Mouse (Mus musculus) embryo, embryonic 11.5 days (tissue): ENCODE measurements around the gene Tnnt2.

Source experiments
- DNase-seq: peaks from one replicate; pipeline ENCODE4 v3.0.0-alpha.2; 2012; ENCODE audit warnings: low read depth, low spot score

Tnnt2 gene

DNA sequence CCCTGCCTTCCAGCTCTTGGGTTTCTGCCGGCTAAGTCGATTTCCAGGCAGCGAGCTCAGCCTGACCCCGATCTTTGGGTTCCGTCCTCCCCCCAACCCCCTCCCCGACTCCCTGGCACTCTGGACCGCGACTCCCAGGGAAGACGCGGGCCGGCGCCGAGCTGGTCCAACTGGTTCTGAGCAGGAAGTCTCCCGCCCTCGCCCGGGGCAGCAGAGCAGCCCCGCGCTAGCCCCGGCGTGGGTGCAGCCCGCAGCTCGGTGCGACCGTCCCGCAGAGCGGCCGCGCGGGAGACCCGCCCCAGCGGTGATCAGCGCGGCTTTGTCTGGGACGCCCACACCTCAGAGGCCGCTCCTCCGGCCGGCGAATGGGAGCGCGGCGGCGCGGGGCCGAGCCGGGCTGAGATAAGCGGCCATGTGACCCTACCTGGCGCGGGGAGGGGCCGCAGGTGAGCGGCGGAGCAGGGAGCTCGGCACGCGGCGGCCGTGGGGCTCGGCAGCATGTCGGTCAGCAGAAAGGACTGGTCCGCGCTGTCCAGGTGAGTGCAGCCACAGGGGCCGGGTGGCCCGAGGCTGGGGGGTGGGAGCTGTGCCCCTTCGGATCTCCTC is 17.6 kb upstream of the Tnnt2 start, which contains the start of gene Lad1:
Gene Lad1 (plus strand): TSS at position 118 of the 606 bp plus-strand sequence.
- no peak for DNase-seq

DNA sequence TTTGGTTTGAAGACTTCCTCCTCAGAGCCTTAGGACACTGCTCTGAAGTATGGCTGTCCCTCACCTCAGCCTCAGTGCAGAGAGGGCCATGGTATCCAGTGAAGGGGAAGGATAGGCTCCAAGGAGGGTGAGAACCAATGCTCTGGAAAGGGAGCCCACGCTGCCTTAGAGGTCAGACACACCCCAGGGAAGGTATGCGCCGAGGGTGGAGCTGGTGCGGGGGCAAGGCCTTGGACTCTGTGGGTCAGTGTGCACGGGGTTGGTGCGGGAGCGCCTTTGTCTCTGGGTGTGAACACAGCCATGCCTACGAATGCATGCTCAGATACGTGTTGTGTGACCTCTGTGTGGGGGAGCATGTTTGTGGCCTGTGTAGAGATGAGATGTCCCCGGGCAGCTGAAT is 16.1 kb upstream of the Tnnt2 start:
- no peak for DNase-seq

DNA sequence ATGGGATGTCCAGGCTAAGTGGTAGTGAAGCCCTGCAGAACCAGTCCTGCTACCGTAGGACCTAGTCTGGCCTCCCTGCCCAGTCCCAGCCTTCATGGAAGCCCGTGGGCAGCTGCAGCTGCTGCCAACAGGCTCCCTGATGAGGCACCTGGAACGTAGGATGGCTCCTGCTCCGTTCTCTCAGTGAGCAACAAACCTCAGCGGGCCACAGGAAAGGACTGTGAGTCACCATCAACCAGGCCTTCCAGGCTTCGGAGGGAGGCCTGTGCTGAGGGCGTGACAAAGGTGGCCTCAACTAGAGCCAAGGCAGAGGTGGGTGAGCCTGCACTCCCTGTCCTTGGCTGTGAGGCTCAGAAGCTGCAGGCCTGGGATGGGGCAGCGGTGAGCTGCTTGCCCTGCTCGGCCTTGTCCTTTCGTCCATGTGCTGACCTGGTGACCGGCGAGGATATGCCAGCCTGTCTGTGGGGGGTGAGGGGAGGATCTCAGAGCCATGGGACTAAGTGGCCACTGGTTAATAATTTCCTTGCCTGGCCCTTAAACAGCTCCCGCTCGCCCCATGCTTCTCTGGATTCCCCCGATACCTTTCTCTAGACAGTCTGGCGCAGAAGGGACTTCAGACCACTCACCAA is 15.3 kb upstream of the Tnnt2 start:
- DNase-seq = no peak

DNA sequence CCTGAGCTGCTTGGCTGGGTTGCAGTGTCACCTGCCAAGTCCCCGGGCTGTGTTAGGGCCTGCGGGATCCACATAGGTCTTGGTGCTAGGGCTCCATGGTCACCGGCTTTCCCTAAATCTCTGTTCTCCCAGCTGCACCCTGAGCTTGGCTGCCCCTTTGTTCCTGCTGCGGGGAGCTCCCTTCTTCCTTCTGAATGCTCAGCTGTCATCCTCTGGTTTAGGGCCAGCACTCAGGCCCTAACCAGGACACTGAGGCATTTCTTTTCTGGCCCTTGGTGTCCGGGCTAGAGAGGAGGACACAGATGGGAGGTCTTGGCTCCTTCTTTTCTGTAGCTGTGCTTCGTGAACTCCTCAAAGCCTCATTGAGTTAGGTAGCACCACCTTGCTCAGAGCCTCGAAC is 14.4 kb upstream of the Tnnt2 start:
- no peak for DNase-seq

DNA sequence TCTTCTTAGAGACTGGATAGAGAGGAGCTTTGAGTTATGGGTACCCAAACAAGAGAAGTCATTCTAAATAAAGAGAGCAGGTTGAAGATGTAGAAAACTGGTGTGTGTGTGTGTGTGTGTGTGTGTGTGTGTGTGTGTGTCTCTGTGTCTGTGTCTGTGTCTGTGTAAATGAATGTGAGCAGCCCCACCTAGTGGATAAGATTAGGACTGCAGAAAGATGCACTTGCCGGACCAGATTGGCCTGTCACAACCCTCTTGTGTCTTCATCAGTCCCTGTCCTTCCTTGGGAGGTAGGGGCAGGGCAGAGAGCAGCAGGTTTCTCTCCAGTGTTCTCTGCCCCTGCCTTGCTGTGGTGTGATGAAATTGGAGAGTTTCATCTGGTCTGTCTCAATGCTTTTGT is 7.2 kb upstream of the Tnnt2 start:
- DNase-seq = no peak

DNA sequence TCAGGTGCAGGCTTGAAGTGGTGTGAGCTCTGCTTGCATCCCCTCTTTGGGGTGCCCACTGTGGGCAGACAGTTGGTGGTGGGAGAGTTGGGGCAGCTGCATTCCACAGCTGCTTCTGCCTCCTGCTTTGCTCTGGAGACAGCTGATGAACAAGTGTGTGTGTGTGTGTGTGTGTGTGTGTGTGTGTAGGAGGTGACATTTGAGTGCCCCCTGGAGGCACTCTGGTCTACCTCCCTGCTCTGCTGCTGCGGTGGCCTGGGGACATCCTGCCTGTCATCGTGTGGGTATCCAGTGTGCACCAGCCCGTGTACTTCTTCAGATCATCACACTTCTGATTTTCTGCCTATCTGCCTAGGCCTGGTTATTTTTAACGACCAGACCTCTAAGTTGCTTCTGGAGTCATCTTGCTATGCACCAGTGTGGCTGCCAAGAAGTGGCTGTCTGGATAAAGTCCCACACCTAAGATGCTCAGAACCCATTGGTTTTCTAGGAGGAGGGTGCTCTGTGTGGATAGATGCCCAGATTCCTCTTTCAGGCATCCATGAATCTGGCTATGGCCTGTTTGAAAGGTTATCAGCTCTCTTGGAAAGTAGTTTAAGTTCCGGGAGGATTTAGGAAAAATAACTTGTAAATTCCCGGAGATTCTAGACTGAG is 1.8 kb upstream of the Tnnt2 start:
- no peak for DNase-seq

DNA sequence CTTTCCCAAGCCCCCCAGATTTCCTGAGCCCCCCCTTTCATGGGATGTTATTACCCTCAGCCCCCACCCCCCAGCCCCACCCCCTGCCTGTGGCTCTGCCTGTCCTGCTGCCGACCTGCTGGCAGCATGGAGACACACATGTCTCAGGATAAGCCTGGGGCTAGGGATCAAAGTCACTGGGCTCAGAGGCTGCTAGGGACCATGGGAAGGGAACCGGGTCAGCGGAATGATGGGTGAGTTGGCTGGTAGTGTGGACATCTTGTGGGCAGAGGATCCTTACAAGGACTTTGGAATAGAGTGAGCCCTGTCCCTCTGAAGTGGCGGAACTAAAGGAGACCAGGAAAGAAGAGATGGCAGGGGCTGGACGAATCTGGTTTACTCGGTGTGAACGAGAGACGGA is 1.2 kb upstream of the Tnnt2 start:
- DNase-seq = no peak

DNA sequence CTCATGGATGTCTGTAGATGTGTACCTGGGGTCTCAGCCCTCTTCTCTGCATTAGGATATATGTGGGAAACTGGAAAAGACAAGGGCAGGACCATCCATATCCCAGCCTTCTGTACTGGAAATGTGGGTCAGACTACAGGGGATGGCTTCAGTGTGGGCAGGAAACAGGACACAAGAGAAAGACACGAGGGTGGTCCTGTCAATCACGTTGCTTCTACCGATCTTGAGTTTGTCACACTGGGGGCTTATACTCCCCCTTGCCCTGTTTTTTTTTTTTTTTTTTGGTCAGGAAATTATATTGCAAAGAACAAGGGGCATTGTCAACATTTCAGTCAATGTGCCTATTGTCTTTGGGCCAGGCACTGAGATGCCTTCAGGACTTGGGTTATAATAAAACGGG is 2.5 kb downstream of the Tnnt2 start:
- no peak for DNase-seq

DNA sequence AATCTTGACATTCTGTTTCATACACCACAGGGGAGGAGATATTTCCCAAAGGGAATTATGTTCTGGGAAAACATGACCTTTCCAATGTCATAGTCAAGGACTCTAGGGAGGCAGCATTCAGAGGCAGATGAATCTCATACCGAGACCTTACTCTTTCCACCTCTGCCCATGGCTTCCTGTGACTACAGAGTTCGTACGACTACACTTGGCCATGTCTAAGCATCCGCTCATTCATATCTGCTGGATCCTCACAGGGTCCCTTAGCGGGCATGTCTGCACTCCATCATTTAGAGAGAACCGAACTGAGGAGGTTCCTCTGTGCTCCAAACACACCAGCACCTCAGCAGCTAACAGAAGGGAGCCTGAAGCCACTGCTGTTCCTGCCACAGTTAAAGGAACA is 2.9 kb downstream of the Tnnt2 start:
- no peak for DNase-seq

DNA sequence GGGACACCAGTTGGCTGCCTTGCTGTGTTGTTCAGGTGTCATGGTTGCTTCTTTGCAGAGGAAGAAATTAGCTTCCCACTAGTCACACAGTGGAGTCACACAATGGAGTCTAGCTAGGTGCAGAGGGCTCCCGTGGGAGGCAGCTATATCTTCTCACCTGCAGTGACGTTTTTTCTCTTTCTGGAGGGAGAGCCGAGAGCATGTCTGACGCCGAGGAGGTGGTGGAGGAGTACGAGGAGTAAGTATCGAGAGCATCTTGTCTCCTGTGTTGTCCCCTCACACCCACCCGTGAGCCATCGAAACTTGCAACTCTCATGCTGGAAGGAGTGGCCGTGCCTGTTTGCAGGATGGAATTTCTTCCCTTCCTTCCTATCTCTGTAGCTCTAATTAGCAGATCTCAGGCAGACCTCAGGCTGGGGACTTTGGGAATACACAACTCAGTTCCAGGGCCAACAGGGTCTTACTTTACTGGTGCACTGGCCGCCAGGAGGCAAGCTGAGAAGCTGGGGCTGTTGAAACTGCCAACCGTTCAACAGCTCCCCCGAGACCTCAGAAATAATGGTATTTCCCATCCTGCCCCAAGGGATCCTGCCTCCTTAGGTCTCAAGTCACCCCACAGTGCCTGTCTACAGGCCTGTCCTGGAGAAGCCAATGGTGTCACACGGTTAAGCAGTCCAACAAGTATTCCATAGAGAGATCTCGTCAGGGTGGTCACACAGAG is 4.7 kb downstream of the Tnnt2 start:
- DNase-seq = no peak

DNA sequence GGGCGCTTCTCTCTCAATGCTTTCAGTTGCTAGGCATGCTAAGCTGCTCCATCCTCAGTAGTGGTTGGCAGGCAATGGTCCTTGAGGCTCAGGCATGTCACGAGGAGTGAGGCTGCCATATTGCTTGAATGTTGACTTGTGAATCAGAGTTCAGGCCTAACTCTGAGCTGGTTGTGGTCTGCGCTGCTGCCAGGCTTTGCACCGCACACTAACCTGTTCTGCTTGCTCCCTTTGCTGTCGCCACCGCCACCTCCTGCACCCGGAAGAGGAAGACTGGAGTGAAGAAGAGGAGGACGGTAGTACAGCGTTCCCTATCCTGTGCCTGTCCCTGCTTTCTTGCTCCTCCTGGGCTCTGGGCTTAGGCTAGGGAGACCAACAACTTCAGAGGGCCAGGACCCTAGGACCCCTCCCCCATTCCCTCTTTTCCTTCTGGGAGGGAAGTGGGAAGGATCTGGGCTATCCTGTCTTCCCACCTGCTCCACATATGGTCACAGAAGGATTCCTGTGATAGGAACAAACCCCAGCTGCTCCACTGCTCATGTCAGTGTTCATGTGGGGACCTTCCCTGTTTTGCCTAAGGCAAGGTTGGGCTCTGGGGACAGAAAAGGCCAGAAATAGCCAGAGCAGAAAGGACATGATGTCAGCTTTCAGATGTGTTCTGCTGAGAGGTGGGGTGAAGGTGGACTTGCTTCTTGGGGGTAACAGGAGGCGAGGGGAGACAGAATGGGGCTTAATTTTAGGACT is 7.5 kb downstream of the Tnnt2 start:
- no peak for DNase-seq

DNA sequence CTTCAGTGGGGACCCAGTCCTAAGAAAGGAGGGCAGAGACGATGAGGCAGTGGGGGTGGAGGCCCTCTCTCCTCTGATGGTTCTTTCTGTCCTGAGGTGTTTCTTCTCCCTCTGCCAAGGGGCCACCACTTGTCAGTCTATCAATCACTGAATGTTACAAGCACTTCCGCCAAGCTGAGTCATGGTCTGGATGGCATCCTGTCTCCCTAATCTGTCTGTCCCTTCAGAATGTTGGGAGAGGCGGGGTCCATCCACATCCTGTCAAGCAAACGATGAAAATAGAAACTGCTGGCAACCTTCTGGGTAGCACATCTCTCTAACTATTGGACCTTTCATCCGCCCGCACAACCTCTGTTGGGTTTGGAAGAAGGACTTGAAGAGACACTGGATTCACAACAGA is 8.3 kb downstream of the Tnnt2 start:
- no peak for DNase-seq

DNA sequence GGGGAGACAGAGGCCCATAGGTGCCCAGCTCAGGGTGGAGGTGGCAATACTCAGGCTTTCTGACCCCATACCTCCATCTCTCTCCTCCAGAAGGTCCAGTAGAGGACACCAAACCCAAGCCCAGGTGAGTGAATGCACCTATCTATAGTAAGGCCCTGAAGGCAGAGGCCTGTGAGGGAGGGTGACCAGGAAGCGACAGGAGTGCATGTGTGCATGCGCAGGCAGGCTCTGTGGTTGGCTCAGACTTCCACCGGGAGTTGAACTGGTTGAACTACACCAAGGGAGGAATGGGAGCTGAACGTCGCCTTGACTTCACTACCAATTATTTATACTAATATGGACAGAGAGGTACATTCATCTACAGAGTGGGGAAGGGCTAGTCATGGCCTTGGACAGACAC is 10.5 kb downstream of the Tnnt2 start:
- DNase-seq = no peak

DNA sequence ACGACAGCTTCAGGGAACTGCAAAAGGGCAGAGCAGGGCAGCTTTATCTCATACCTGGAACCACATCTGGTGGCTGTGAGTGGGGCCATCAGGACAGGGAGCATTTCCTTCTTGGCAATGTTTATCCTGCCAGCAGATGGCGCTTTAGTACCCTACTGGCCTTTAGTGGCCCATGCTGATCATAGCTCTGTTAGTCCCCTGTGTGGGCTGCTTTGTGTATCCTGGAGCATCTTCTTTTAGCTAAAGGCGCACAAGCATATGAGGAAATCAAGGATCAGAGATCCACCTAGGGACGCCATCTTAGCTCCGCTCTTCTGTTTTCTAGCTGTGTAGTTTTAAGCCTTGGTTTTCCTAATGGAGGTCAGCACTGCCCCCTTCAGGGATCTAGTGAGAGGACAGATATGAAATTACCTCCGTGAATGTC is 11.0 kb downstream of the Tnnt2 start:
- DNase-seq = peak; percentile 46

DNA sequence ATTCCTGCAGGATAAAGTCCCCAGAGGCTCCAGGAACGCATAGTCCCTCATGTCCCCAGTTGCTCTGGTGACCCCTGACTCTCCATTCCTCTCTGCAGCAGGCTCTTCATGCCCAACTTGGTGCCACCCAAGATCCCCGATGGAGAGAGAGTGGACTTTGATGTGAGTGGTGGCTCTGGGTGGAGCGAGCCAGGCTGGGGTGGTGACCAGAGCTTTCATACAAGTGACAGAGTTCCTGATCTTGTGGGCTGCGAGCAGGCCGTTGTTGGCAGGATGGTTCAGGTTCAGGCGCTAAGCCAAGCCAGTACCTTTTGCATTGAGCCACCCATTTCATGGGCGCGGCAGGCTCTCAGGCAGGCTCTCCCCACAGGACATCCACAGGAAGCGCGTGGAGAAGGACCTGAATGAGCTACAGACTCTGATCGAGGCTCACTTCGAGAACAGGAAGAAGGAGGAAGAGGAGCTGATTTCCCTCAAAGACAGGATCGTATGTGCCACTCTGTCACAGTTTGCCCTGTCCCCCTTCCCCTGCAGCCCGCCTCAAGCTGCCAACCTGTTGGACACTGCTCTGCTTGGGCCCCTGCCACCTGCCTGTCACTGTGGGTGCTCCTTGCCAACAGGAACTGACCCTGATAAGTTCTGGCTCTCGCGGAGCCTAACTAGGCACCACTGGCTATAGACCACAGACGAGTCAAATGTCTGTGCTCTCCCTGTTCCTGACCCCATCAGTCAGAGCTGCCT is 11.6 kb downstream of the Tnnt2 start:
- DNase-seq = no peak

DNA sequence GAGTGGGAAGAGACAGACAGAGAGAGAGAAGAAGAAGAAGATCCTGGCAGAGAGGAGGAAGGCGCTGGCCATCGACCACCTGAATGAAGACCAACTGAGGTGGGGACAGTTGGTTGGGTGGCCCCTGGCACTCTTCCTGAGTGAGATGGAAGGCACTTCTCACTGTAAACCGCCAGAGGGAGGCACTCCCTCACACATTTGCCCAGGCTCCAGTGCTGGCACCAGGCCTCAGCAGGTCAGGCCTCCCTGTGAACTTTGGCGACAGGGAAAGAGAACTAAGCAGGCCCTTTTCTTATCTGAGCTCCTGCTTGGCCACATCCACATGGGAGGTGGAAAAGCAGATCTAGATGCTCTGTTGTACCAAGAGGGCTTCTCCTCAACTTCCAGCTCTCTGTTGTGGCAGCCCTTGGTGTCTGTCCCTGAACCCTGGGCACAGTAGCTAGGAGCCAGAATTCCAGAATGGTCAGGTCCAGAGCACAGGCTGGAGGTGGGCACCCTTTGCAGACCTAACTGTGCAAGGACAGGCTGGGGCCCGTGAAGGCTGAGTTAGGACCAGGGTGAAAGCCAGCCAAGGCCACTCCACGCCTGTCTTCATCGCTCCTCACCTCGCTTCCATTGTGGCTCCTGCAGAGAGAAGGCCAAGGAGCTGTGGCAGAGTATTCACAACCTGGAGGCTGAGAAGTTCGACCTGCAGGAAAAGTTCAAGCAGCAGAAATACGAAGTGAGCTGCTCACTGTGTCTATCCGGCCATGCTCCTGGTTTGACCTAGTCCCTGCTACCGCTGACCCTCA is 14.8 kb downstream of the Tnnt2 start:
- DNase-seq = no peak

DNA sequence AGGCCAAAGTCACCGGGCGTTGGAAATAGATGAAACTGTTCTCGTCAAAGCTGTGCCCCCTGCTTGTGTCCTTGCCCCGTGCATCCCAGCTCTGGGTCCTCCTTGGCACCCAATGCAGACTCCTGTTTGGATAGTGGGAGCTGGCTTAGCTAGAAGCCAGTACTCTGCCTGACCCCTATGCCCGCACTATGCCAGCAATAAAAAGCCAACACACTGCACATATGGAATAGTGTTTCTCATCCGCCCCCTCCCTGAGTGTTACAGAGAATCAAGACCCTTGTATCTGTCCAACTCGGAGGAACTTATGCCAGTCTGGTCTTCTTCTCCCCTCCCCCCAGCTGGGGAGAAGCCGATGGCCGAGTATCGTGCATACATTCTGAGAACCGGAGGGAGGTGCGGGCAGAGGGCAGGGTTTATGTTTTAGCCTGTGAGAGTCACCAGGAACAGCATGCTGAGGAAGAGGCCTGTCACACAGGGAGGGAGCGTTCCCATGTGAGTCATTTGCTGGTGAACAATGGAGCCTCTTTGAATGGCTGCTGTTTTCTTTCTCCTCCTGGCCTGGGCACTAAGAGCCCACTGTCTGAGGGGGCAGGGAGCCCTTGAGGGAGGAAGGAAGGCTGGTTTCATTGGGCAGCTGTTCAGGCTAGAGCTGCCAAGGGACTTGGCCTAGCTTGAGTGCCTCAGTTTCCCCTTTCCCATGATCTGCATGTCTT is 16.0 kb downstream of the Tnnt2 start:
- DNase-seq = peak; percentile 11

DNA sequence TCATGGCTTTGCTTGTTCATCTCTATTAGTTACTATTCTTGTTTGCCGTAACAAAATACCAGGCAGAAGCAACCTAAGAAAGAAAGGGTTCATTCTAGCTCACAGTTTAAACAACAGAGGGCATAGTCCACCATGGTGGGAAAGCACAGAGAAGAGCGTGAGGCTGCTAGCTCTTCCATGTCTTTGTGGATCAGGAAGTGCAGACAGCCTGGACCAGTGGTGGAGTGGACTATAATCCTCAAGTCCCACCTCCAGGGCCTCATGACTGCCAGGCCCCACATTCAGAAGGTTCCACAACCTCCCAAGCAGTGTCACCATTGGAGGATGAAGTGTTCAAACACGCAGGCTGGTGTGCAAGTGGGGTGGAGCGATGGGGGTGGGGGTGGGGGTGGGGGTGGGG is 17.0 kb downstream of the Tnnt2 start:
- no peak for DNase-seq

DNA sequence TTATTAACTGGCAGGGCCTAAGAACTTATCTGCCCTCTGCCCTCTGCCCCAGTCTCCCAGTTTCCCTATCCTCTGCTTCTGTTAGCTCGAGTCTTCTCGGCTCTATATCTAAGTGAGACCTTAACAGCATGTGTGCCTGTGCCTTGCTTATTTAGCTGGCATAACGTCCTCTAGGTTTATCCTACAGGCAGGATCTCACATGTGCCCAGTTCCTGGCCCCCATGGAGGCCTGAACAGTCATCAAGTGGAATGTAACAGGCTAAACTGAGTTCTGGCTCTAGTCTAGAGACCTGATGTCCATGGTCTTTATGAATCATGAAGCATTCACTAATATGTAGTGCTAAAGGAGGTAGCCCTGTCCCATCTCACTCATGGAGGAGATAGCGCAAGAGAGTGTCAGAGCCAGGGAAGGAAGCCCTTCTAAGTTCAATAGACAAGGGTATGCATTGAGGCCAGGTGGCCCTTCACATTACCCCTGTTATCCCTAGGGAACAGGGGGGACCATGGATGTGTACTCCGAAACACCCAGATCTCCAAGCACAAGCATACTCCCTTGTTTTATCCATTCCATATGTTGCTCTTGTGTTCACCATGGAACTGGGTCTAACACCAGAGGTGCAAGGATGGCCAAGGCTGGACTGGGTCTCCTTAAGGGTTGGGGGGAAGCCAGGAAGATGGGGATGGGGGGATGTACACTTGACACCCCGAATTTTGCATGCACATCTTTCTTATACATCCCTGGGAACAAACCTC is 18.6 kb downstream of the Tnnt2 start:
- DNase-seq = no peak
